In the genomic region with DNA sequence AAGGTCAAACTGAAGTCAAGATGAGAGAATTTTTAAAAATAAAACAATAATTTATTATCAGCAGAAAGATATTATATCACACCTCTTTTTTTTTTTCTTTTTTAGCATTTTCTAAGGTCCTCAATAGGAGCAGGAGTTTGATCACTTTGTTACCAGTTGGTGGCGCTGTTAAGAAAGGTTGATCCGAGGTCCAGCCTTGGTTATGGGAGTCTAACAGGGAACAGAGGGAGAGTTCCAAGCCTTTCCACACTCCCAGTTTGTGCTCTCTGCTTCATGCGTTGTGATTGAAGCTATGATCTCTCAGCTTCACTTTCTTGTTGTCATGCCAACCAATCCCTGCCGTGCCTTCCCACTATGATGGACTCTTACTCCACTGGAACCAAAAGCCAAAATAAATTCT, we compare ENCODE assay signal across 8 mouse cellular contexts.
DNase-seq lines count a peak whose midpoint lies in the region; ATAC-seq and TF ChIP-seq lines count a peak whose summit lies in the region.
"Had no signal": no experiment of that assay in that cellular context is flagged by ENCODE, and none has a peak within 500 bp of the region (broad histone marks: within the 10 kb centered on the region; RNA-seq: fewer than 3 reads in every experiment).

No protein-coding gene starts in this region.

- in situ Hi-C loops in ES-E14 (cut with MboI; ENCODE audit: low sequenced_read_pairs in 2 of 2, unreplicated experiment in 2 of 2), result no loop called here

- no peak for ATAC-seq in kidney, embryonic 15.5 days (replicated peaks; ENCODE audit: low FRiP score)

- 47% methylated on average over 4 of the region's 4 CpGs for WGBS in kidney, adult 2 months
- WGBS in kidney, embryonic 15.5 days, result 49% methylated on average over 4 of the region's 4 CpGs
- WGBS in bone marrow, adult 2 months, result 54% methylated on average over 4 of the region's 4 CpGs

- TF ChIP-seq POLR2A in kidney, adult 2 months (IDR thresholded peaks at IDR 0.05; ENCODE audit: low read depth, low read length), result no peak
- TF ChIP-seq POLR2A in bone marrow, adult 2 months (IDR thresholded peaks at IDR 0.05; ENCODE audit: borderline replicate concordance, control insufficient read depth, low read depth, low read length), result no peak

- no peaks in the 10 kb centered on the region for H3K4me1 ChIP-seq in kidney, adult 2 months (ENCODE audit: control insufficient read depth, insufficient read depth, low read length)
- H3K4me1 ChIP-seq in kidney, embryonic 15.5 days, result no peaks in the 10 kb centered on the region
- no peaks in the 10 kb centered on the region for H3K4me1 ChIP-seq in ES-E14 (ENCODE audit: control insufficient read depth in 2 of 2, insufficient read depth in 2 of 2, low read length in 2 of 2, poor library complexity in 1 of 2)
- H3K4me1 ChIP-seq in bone marrow, adult 2 months (ENCODE audit: control insufficient read depth, insufficient read depth, low read length), result no peaks in the 10 kb centered on the region
- H3K4me1 ChIP-seq: neural tube, embryonic 12.5 days had no signal

- no peaks in the 10 kb centered on the region for H3K9me3 ChIP-seq in kidney, embryonic 15.5 days (replicated peaks)
- no peaks in the 10 kb centered on the region for H3K9me3 ChIP-seq in ES-E14 (ENCODE audit: control insufficient read depth, insufficient read depth, low read depth, low read length)
- H3K9me3 ChIP-seq: neural tube, embryonic 12.5 days had no signal

- TF ChIP-seq CTCF in kidney, adult 2 months (conservative IDR thresholded peaks at IDR 0.05; ENCODE audit: insufficient read depth, insufficient read length, low read depth, low read length), result 0 out of 2 replicates have a peak, but pooled peaks have one; percentile 5
- TF ChIP-seq CTCF in bone marrow, adult 2 months (IDR thresholded peaks at IDR 0.05; ENCODE audit: control insufficient read depth, insufficient read depth, low read length), result peak; percentile 28; the same call in 1 of the 2 replicates

- peak; percentile 15 for DNase-seq in kidney, adult 2 months
- DNase-seq in ES-E14 (ENCODE audit: low read depth, low spot score), result peak; percentile 26
- DNase-seq in mesoderm, embryonic 11.5 days (ENCODE audit: low read depth, low spot score), result peak; percentile 4
- DNase-seq in ovary, postnatal 36 days (ENCODE audit: low spot score), result no peak
- no peak for DNase-seq in neural tube, embryonic 10.5 days (ENCODE audit: extremely low spot score, low spot score)

- H3K27ac ChIP-seq in kidney, adult 2 months (ENCODE audit: insufficient read depth, low read depth, low read length), result no peak overlapping the region
- no peak overlapping the region for H3K27ac ChIP-seq in kidney, embryonic 15.5 days
- no peak overlapping the region for H3K27ac ChIP-seq in ES-E14 (ENCODE audit: insufficient read depth, low read depth, low read length, poor library complexity, severe bottlenecking)
- H3K27ac ChIP-seq in bone marrow, adult 2 months (ENCODE audit: control insufficient read depth, insufficient read depth, low read depth, low read length, poor library complexity), result no peak overlapping the region
- H3K27ac ChIP-seq: neural tube, embryonic 12.5 days had no signal

- H3K9ac ChIP-seq in kidney, embryonic 15.5 days, result no peak overlapping the region
- no peak overlapping the region for H3K9ac ChIP-seq in ES-E14 (ENCODE audit: insufficient read depth, low read depth, low read length, poor library complexity, severe bottlenecking)
- H3K9ac ChIP-seq: neural tube, embryonic 12.5 days had no signal

- no peaks in the 10 kb centered on the region for H3K36me3 ChIP-seq in kidney, adult 2 months (ENCODE audit: control insufficient read depth, insufficient read depth, low read length)
- H3K36me3 ChIP-seq in kidney, embryonic 15.5 days, result no peaks in the 10 kb centered on the region
- H3K36me3 ChIP-seq in ES-E14 (ENCODE audit: control insufficient read depth, insufficient read depth, low read length, poor library complexity, severe bottlenecking), result no peaks in the 10 kb centered on the region
- H3K36me3 ChIP-seq: neural tube, embryonic 12.5 days had no signal

- H3K27me3 ChIP-seq in kidney, adult 2 months (replicated peaks; ENCODE audit: control insufficient read depth, insufficient read depth, low read length), result no peaks in the 10 kb centered on the region
- no peaks in the 10 kb centered on the region for H3K27me3 ChIP-seq in kidney, embryonic 15.5 days
- H3K27me3 ChIP-seq: neural tube, embryonic 12.5 days had no signal

- no peak overlapping the region for H3K4me2 ChIP-seq in kidney, embryonic 15.5 days
- H3K4me2 ChIP-seq: neural tube, embryonic 12.5 days had no signal

- H3K4me3 ChIP-seq in kidney, adult 2 months (ENCODE audit: insufficient read depth, low read depth, low read length), result no peak overlapping the region
- no peak overlapping the region for H3K4me3 ChIP-seq in kidney, embryonic 15.5 days (replicated peaks)
- no peak overlapping the region for H3K4me3 ChIP-seq in ES-E14 (ENCODE audit: insufficient read depth in 1 of 2, low read depth in 1 of 2, low read length in 2 of 2, poor library complexity in 1 of 2, severe bottlenecking in 1 of 2)
- H3K4me3 ChIP-seq in bone marrow, adult 2 months (replicated peaks; ENCODE audit: control insufficient read depth, low read depth, low read length), result no peak overlapping the region
- H3K4me3 ChIP-seq: neural tube, embryonic 12.5 days had no signal

TF ChIP-seq in ES-E14, 5 proteins besides CTCF, POLR2A, EP300 and RAD21:
- no peak for TF ChIP-seq HCFC1 (IDR thresholded peaks at IDR 0.05; ENCODE audit: borderline replicate concordance, insufficient read depth, low read length)
- no peak for TF ChIP-seq ZC3H11A (IDR thresholded peaks at IDR 0.05; ENCODE audit: borderline replicate concordance, low read depth, low read length)
- TF ChIP-seq MAFK (IDR thresholded peaks at IDR 0.05; ENCODE audit: insufficient read depth, low read depth, low read length), result no peak
- TF ChIP-seq CHD2 (IDR thresholded peaks at IDR 0.05; ENCODE audit: low read depth, low read length), result no peak
- TF ChIP-seq ZNF384 (IDR thresholded peaks at IDR 0.05; ENCODE audit: low read depth, low read length), result no peak

Comparison
In these comparisons a context has a peak if more than half of its experiments do, and no peak if none do; other contexts are left out.
1. DNase-seq: peak in kidney, adult 2 months (single experiment), ES-E14 (single experiment) and mesoderm, embryonic 11.5 days (single experiment); none in ovary, postnatal 36 days (single experiment) and neural tube, embryonic 10.5 days (single experiment).